Mouse (Mus musculus): ENCODE data around the gene Rfx3. TPM values are rescaled to one million over a fixed set of nuclear protein-coding genes. Genes with fewer than 3 reads are reported as not detected.

Rfx3 gene
- total and polyA plus RNA-seq, 2 experiments from 2014 or later = 14.2 to 36.7 TPM

- no peaks in the 10 kb centered on the region; the same call in 1 of the 2 replicates for H3K4me1 ChIP-seq (ENCODE audit: insufficient read depth, low read length)
These were observed 106.3 kb downstream of the Rfx3 start for GRCm38 (mm10) chr19:27904655-27905054.

GRCm38 (mm10) chr19:27904209-27904608, 106.8 kb downstream of the Rfx3 start:
- TF ChIP-seq CTCF (IDR thresholded peaks at IDR 0.05) = no peak
- Histone ChIP-seq H3K9ac (replicated peaks; ENCODE audit: low read length, poor library complexity, severe bottlenecking) (no peak overlapping the region), H3K4me1 (ENCODE audit: insufficient read depth, low read length) (no peaks in the 10 kb centered on the region; the same call in 1 of the 2 replicates), H3K36me3 (ENCODE audit: insufficient read depth, low read length) (no peaks in the 10 kb centered on the region), H3K9me3 (ENCODE audit: low read length) (no peaks in the 10 kb centered on the region), H3K4me2 (ENCODE audit: low read depth, low read length, poor library complexity, severe bottlenecking) (no peak overlapping the region), H3K4me3 (ENCODE audit: low read depth, low read length) (no peak overlapping the region), H3K27ac (ENCODE audit: low read depth, low read length) (0 out of 2 replicates have a peak overlapping the region, but pooled peaks have one; percentile 32), H3K27me3 (ENCODE audit: insufficient read depth, low read length) (no peaks in the 10 kb centered on the region)
- WGBS = 33% methylated on average over 4 of the region's 4 CpGs
- DNase-seq (ENCODE audit: low spot score) = no peak
- ATAC-seq (ENCODE audit: low FRiP score) = no peak

More at GRCm38 (mm10) chr19:27904655-27905054, 106.3 kb downstream of the Rfx3 start:
- Histone ChIP-seq H3K4me3 (ENCODE audit: low read depth, low read length) (no peak overlapping the region), H3K9me3 (ENCODE audit: low read length) (no peaks in the 10 kb centered on the region), H3K4me2 (ENCODE audit: low read depth, low read length, poor library complexity, severe bottlenecking) (no peak overlapping the region), H3K27me3 (ENCODE audit: insufficient read depth, low read length) (no peaks in the 10 kb centered on the region), H3K9ac (replicated peaks; ENCODE audit: low read length, poor library complexity, severe bottlenecking) (no peak overlapping the region), H3K36me3 (ENCODE audit: insufficient read depth, low read length) (no peaks in the 10 kb centered on the region), H3K27ac (ENCODE audit: low read depth, low read length) (0 out of 2 replicates have a peak overlapping the region, but pooled peaks have one; percentile 32)
- ATAC-seq (ENCODE audit: low FRiP score) (no peak), DNase-seq (ENCODE audit: low spot score) (peak; percentile 66)
- WGBS = 28% methylated on average over 2 of the region's 2 CpGs
- TF ChIP-seq CTCF (IDR thresholded peaks at IDR 0.05) = no peak

GRCm38 (mm10) chr19:27902601-27903000, 108.4 kb downstream of the Rfx3 start:
- Histone ChIP-seq H3K9me3 (ENCODE audit: low read length) (no peaks in the 10 kb centered on the region), H3K4me2 (ENCODE audit: low read depth, low read length, poor library complexity, severe bottlenecking) (no peak overlapping the region), H3K27me3 (ENCODE audit: insufficient read depth, low read length) (no peaks in the 10 kb centered on the region), H3K4me3 (ENCODE audit: low read depth, low read length) (no peak overlapping the region), H3K9ac (replicated peaks; ENCODE audit: low read length, poor library complexity, severe bottlenecking) (no peak overlapping the region), H3K4me1 (ENCODE audit: insufficient read depth, low read length) (no peaks in the 10 kb centered on the region; the same call in 1 of the 2 replicates), H3K27ac (ENCODE audit: low read depth, low read length) (no peak overlapping the region), H3K36me3 (ENCODE audit: insufficient read depth, low read length) (no peaks in the 10 kb centered on the region)
- no peak for TF ChIP-seq CTCF (IDR thresholded peaks at IDR 0.05)
- no peak for DNase-seq (ENCODE audit: low spot score)
- WGBS = 79% methylated on average over 9 of the region's 9 CpGs
- no peak for ATAC-seq (ENCODE audit: low FRiP score)

GRCm38 (mm10) chr19:27901693-27902092, 109.3 kb downstream of the Rfx3 start:
- TF ChIP-seq CTCF (IDR thresholded peaks at IDR 0.05) = no peak
- WGBS = 62% methylated on average over 6 of the region's 6 CpGs
- H3K4me3 ChIP-seq (ENCODE audit: low read depth, low read length) = no peak overlapping the region

GRCm38 (mm10) chr19:27884520-27884919, 126.4 kb downstream of the Rfx3 start:
- no peaks in the 10 kb centered on the region for H3K27me3 ChIP-seq (ENCODE audit: insufficient read depth, low read length)
- H3K4me2 ChIP-seq (ENCODE audit: low read depth, low read length, poor library complexity, severe bottlenecking) = no peak overlapping the region
- no peak overlapping the region for H3K4me3 ChIP-seq (ENCODE audit: low read depth, low read length)
- H3K36me3 ChIP-seq (ENCODE audit: insufficient read depth, low read length) = no peaks in the 10 kb centered on the region
- TF ChIP-seq CTCF (IDR thresholded peaks at IDR 0.05) = no peak
- no peak overlapping the region for H3K9ac ChIP-seq (replicated peaks; ENCODE audit: low read length, poor library complexity, severe bottlenecking)
- H3K4me1 ChIP-seq (ENCODE audit: insufficient read depth, low read length) = no peaks in the 10 kb centered on the region
- 64% methylated on average over 3 of the region's 3 CpGs for WGBS
- ATAC-seq (ENCODE audit: low FRiP score) (no peak), DNase-seq (ENCODE audit: low spot score) (no peak)
- H3K27ac ChIP-seq (ENCODE audit: low read depth, low read length) = no peak overlapping the region
- H3K9me3 ChIP-seq (ENCODE audit: low read length) = no peaks in the 10 kb centered on the region

More at GRCm38 (mm10) chr19:27901693-27902092, 109.3 kb downstream of the Rfx3 start:
- DNase-seq (ENCODE audit: low spot score) (no peak), ATAC-seq (ENCODE audit: low FRiP score) (no peak)
- H3K36me3 ChIP-seq (ENCODE audit: insufficient read depth, low read length) = no peaks in the 10 kb centered on the region
- no peaks in the 10 kb centered on the region for H3K9me3 ChIP-seq (ENCODE audit: low read length)
- no peaks in the 10 kb centered on the region; the same call in 1 of the 2 replicates for H3K4me1 ChIP-seq (ENCODE audit: insufficient read depth, low read length)
- H3K9ac ChIP-seq (replicated peaks; ENCODE audit: low read length, poor library complexity, severe bottlenecking) = no peak overlapping the region
- no peak overlapping the region for H3K27ac ChIP-seq (ENCODE audit: low read depth, low read length)
- H3K4me2 ChIP-seq (ENCODE audit: low read depth, low read length, poor library complexity, severe bottlenecking) = no peak overlapping the region
- no peaks in the 10 kb centered on the region for H3K27me3 ChIP-seq (ENCODE audit: insufficient read depth, low read length)

GRCm38 (mm10) chr19:27877429-27877828, 133.5 kb downstream of the Rfx3 start:
- 87% methylated on average over 2 of the region's 2 CpGs for WGBS
- H3K9ac ChIP-seq (replicated peaks; ENCODE audit: low read length, poor library complexity, severe bottlenecking) = no peak overlapping the region
- no peak overlapping the region for H3K4me3 ChIP-seq (ENCODE audit: low read depth, low read length)
- no peaks in the 10 kb centered on the region for H3K9me3 ChIP-seq (ENCODE audit: low read length)
- no peaks in the 10 kb centered on the region for H3K36me3 ChIP-seq (ENCODE audit: insufficient read depth, low read length)
- no peak for TF ChIP-seq CTCF (IDR thresholded peaks at IDR 0.05)
- no peak for ATAC-seq (ENCODE audit: low FRiP score)
- H3K27me3 ChIP-seq (ENCODE audit: insufficient read depth, low read length) = no peaks in the 10 kb centered on the region
- H3K4me2 ChIP-seq (ENCODE audit: low read depth, low read length, poor library complexity, severe bottlenecking) = no peak overlapping the region
- H3K4me1 ChIP-seq (ENCODE audit: insufficient read depth, low read length) = no peaks in the 10 kb centered on the region
- no peak for DNase-seq (ENCODE audit: low spot score)
- no peak overlapping the region for H3K27ac ChIP-seq (ENCODE audit: low read depth, low read length)

Measured in midbrain, postnatal 0 days (tissue).